Mouse (Mus musculus) kidney, embryonic 14.5 days (tissue): ENCODE data around the gene Pitpna. TPM values are rescaled to one million over a fixed set of nuclear protein-coding genes. Genes with fewer than 3 reads are reported as not detected.

ENCODE experiments used
- ATAC-seq: fragments of 200-750 bp; cut with Nextera tagmentation; 2 replicates; pipeline ENCODE4 v1.8.0; 2017; ENCODE audit warnings: moderate number of reproducible peaks, mild to moderate bottlenecking, moderate TSS enrichment, moderate library complexity; ENCODE audit not compliant: low FRiP score, low TSS enrichment
- H3K27ac ChIP-seq: fragments of 300-500 bp; sonication (generic); 2 replicates; pipeline ENCODE4 v1.5.1; 2014; ENCODE audit warnings: low read depth, mild to moderate bottlenecking, low read length, moderate library complexity, mixed read lengths
- H3K27me3 ChIP-seq: fragments of 300-500 bp; sonication (generic); 2 replicates; pipeline ENCODE4 v1.6.1; 2014; ENCODE audit warnings: mild to moderate bottlenecking, low read length; ENCODE audit not compliant: control insufficient read depth, insufficient read depth
- H3K36me3 ChIP-seq: fragments of 300-500 bp; sonication (generic); 2 replicates; pipeline ENCODE4 v1.6.1; 2014; ENCODE audit warnings: low read length, mixed read lengths; ENCODE audit not compliant: control insufficient read depth, insufficient read depth
- H3K4me1 ChIP-seq: fragments of 300-500 bp; sonication (generic); 2 replicates; pipeline ENCODE4 v1.6.1; 2014; ENCODE audit warnings: low read length, mixed read lengths; ENCODE audit not compliant: control insufficient read depth, insufficient read depth
- H3K4me2 ChIP-seq: fragments of 300-500 bp; sonication (generic); replicated peaks from 2 replicates; pipeline ENCODE4 v1.6.1; 2014; ENCODE audit warnings: low read depth, mild to moderate bottlenecking, low read length
- H3K4me3 ChIP-seq: fragments of 300-500 bp; sonication (generic); 2 replicates; pipeline ENCODE4 v1.5.1; 2014; ENCODE audit warnings: mild to moderate bottlenecking, low read length
- H3K9ac ChIP-seq: fragments of 300-500 bp; sonication (generic); 2 replicates; pipeline ENCODE4 v1.6.1; 2014; ENCODE audit warnings: low read depth, mild to moderate bottlenecking, low read length, moderate library complexity
- H3K9me3 ChIP-seq: fragments of 300-500 bp; sonication (generic); 2 replicates; pipeline ENCODE4 v1.6.1; 2016; ENCODE audit warnings: low read length; ENCODE audit not compliant: control insufficient read depth
- WGBS: fragments of 180-500 bp; shearing (Covaris S2); extraction: QIAGEN DNeasy Blood & Tissue Kit; methylation state at CpG from one replicate; pipeline ENCODE4 v1.1.7; 2014; 5-methylcytosine and 5-hydroxymethylcytosine counted together
- polyA plus RNA-seq: library from polyadenylated mRNA; unstranded; fragments of >200 nt; fragmentation: Nextera tagmentation; extraction: Ambion mirVana; gene quantifications from 2 replicates; pipeline ENCODE4 v1.2.1, GENCODE M21; 2014

Gene Pitpna
- polyA plus RNA-seq, 1 experiment from 2014 or later = 99.5 TPM

DNA sequence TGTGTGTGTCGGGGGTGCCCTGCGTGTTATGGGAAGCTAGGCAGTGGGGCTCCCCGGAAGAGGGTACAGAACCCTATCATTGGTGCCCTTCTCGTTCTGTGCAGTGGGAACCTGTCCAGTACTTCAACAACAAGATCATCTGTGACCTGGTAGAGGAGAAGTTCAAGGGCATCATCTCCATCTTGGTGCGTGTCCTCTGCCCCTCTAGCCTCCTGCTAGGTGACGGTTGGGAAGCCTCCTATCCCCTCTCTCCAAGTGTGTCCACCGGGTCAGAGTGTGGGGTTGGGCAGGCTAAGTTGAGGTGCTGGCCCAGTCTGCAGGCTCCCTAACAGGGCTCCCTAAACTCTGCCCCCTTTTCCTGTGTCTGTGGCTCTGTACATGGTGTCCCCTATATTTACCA, 74.2 kb downstream of the Pitpna start:
- ATAC-seq = no peak; the same call in 1 of the 2 replicates
- WGBS = 94% methylated on average over 7 of the region's 7 CpGs
- H3K9ac ChIP-seq = no peak overlapping the region
- no peak overlapping the region for H3K4me2 ChIP-seq
- H3K4me3 ChIP-seq = no peak overlapping the region
- H3K4me1 ChIP-seq = peaks cover under 1% of the 10 kb centered on the region; the same call in 1 of the 2 replicates
- H3K9me3 ChIP-seq = no peaks in the 10 kb centered on the region
- no peak overlapping the region for H3K27ac ChIP-seq
- peaks cover 61% of the 10 kb centered on the region for H3K36me3 ChIP-seq
- no peaks in the 10 kb centered on the region for H3K27me3 ChIP-seq

- no peaks in the 10 kb centered on the region for H3K4me1 ChIP-seq
- no peak for ATAC-seq
- 93% methylated on average over 6 of the region's 6 CpGs for WGBS
Measured at GRCm38 (mm10) chr11:75666296-75666695, 78.4 kb downstream of the Pitpna start.

DNA sequence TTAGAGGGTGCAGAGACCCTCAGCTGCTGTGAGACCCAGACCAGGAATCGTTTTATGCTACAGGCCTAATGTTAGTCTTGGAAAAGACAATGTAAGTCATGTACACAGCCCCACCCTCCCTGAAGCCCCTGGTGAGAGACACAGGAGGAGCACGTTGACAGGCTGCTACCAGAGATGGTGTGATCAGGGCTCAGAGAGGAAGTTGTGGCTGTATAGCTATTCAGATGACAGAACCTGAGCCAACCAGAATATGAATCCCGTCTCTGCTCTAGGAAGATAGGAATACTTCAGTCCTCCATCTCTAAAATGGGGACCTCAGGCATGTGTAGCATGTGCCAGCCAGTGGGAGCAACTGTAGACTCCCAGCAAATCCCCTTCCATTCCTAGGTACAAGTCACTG, 80.7 kb downstream of the Pitpna start:
- WGBS = 95% methylated on average over 3 of the region's 3 CpGs
- no peak overlapping the region for H3K9ac ChIP-seq

More at GRCm38 (mm10) chr11:75666296-75666695, 78.4 kb downstream of the Pitpna start:
- Histone ChIP-seq H3K27ac (no peak overlapping the region), H3K9ac (no peak overlapping the region), H3K36me3 (peaks cover 70% of the 10 kb centered on the region), H3K4me3 (no peak overlapping the region), H3K4me2 (no peak overlapping the region), H3K27me3 (no peaks in the 10 kb centered on the region), H3K9me3 (no peaks in the 10 kb centered on the region)

DNA sequence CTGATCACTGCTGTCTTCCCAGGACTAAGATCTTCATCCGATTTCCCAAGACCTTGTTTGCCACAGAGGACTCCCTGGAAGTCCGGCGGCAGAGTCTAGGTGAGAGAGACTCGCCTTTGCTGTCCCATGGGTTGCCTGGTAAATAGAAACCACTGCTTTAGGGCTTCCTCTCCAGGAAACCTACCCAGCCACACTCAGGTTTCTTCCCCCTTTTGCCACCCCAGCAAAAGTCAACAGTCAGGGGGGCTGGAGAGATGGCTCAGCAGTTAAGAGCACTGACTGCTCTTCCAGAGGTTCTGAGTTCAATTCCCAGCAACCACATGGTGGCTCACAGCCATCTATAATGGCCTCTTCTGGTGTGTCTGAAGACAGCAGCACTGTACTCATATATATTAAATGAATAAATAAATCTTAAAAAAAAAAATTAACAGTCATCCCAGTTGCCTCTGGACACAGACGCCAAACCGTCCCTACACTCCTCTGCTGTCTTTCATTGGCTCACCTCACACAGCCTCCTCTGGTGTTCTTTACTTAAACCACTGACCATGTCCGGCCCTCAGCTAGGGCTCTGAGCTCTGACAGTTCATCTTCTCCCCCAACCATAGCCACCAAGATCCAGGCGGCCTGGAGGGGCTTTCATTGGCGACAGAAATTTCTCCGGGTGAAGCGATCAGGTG, 81.4 kb downstream of the Pitpna start:
- no peak overlapping the region for H3K4me3 ChIP-seq
- no peak overlapping the region for H3K9ac ChIP-seq
- H3K27ac ChIP-seq = no peak overlapping the region
- no peaks in the 10 kb centered on the region for H3K27me3 ChIP-seq
- no peaks in the 10 kb centered on the region for H3K4me1 ChIP-seq
- no peak for ATAC-seq
- peaks cover 70% of the 10 kb centered on the region for H3K36me3 ChIP-seq
- no peak overlapping the region for H3K4me2 ChIP-seq
- WGBS = 91% methylated on average over 11 of the region's 11 CpGs
- no peaks in the 10 kb centered on the region for H3K9me3 ChIP-seq

More for the DNA sequence above, 80.7 kb downstream of the Pitpna start:
- H3K4me3 ChIP-seq = no peak overlapping the region
- no peaks in the 10 kb centered on the region for H3K4me1 ChIP-seq
- no peaks in the 10 kb centered on the region for H3K27me3 ChIP-seq
- no peak for ATAC-seq
- H3K4me2 ChIP-seq = no peak overlapping the region
- no peaks in the 10 kb centered on the region for H3K9me3 ChIP-seq
- no peak overlapping the region for H3K27ac ChIP-seq
- H3K36me3 ChIP-seq = peaks cover 68% of the 10 kb centered on the region

DNA sequence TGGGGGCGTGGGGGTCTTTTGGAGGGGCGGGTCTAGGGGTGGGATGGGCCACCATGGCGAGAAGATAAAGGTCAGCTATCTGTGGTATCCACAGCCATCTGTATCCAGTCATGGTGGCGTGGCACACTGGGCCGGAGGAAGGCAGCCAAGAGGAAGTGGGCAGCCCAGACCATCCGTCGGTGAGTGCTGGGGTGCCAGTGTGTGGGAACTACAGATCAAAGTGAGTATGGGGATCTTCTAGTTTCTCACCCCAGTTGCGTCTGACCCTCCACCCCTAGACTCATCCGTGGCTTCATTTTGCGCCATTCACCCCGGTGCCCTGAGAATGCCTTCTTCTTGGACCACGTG, 81.9 kb downstream of the Pitpna start:
- no peaks in the 10 kb centered on the region for H3K27me3 ChIP-seq
- H3K27ac ChIP-seq = no peak overlapping the region
- no peak overlapping the region for H3K9ac ChIP-seq
- no peaks in the 10 kb centered on the region for H3K4me1 ChIP-seq
- H3K9me3 ChIP-seq = no peaks in the 10 kb centered on the region
- peaks cover 70% of the 10 kb centered on the region for H3K36me3 ChIP-seq
- ATAC-seq = no peak
- H3K4me3 ChIP-seq = no peak overlapping the region
- WGBS = 93% methylated on average over 12 of the region's 12 CpGs
- no peak overlapping the region for H3K4me2 ChIP-seq

DNA sequence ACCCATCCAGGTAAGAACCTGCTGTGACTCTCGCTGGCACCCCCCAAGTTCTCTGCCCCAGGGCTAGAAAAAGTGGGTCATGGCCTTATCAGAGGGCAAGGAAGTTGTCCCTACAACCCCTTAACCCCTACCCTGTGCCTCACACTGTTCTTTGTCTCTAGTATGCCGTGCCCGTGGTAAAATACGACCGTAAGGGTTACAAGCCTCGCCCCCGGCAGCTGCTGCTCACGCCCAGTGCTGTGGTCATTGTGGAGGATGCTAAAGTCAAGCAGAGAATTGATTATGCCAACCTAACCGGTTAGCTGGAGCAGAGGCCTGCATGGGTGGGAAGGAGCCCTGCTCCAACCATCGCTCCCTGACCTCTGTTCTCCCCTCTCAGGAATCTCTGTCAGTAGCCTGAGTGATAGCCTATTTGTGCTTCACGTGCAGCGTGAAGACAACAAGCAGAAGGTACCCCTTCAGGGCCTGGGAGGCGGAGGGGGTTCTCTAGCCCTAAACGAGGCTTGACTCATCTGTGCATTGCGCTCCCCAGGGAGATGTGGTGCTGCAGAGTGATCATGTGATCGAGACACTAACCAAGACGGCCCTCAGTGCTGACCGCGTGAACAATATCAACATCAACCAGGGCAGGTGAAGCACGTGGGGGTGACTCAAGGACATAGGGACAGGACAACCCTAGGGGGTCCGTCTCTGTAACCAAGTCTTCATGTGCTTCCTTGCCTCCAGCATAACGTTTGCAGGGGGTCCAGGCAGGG, 83.7 kb downstream of the Pitpna start:
- ATAC-seq = no peak
- Histone ChIP-seq H3K27ac (no peak overlapping the region), H3K4me1 (no peaks in the 10 kb centered on the region), H3K4me3 (no peak overlapping the region), H3K36me3 (peaks cover 53% of the 10 kb centered on the region), H3K4me2 (no peak overlapping the region), H3K9ac (no peak overlapping the region), H3K27me3 (no peaks in the 10 kb centered on the region), H3K9me3 (no peaks in the 10 kb centered on the region)
- WGBS = 69% methylated on average over 22 of the region's 22 CpGs

- no peak overlapping the region for H3K4me2 ChIP-seq
- H3K4me3 ChIP-seq = no peak overlapping the region
- H3K9ac ChIP-seq = no peak overlapping the region
- 96% methylated on average over 5 of the region's 5 CpGs for WGBS
- H3K9me3 ChIP-seq = no peaks in the 10 kb centered on the region
- H3K27me3 ChIP-seq = no peaks in the 10 kb centered on the region
- ATAC-seq = no peak
- no peaks in the 10 kb centered on the region for H3K4me1 ChIP-seq
- H3K36me3 ChIP-seq = peaks cover 41% of the 10 kb centered on the region
- no peak overlapping the region for H3K27ac ChIP-seq
Measured at GRCm38 (mm10) chr11:75673411-75673810, 85.5 kb downstream of the Pitpna start.

DNA sequence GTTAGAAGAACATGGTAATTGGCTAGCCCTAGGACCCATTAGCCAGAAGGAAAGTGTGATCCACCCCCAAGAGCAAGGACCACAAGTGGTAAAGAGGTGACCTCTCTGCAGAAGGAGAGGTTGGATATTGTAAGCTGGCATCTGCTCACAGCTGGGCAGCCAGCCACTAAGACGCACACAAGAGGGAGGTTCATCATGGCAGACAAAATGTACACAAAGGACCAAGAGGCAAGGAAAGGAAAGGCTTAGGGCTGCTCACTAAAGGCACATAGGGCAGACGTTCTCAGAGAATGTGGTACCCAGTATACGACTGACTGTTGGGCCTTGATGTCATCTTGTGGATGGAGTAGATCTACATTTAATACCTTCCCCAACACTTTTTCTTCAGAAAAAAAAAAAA, 87.0 kb downstream of the Pitpna start:
- 84% methylated on average over 3 of the region's 3 CpGs for WGBS
- ATAC-seq = no peak
- H3K27me3 ChIP-seq = no peaks in the 10 kb centered on the region

More for the DNA sequence above, 87.0 kb downstream of the Pitpna start:
- peaks cover 27% of the 10 kb centered on the region for H3K36me3 ChIP-seq
- H3K9ac ChIP-seq = no peak overlapping the region
- H3K4me1 ChIP-seq = no peaks in the 10 kb centered on the region
- H3K27ac ChIP-seq = no peak overlapping the region
- H3K4me2 ChIP-seq = no peak overlapping the region
- no peaks in the 10 kb centered on the region for H3K9me3 ChIP-seq
- no peak overlapping the region for H3K4me3 ChIP-seq
